Mouse (Mus musculus) liver, embryonic 11.5 days (tissue): ENCODE measurements at regions not wholly inside any gene's neighbourhood (a gene's known extent, or its start where the extent isn't known, plus 50 kb on each side); places are given as distances from the start of the nearest gene placed in this dataset.

ENCODE experiments used
- ATAC-seq: fragments of 200-750 bp; cut with Nextera tagmentation; replicated peaks from 2 replicates; pipeline ENCODE4 v1.8.0; 2017; ENCODE audit warnings: moderate number of reproducible peaks, mild to moderate bottlenecking, moderate TSS enrichment, moderate library complexity; ENCODE audit not compliant: low FRiP score
- DNase-seq: peaks from one replicate; pipeline ENCODE4 v3.0.0-alpha.2; 2017; ENCODE audit warnings: low spot score
- H3K27ac ChIP-seq: fragments of 300-500 bp; sonication (generic); 2 replicates; pipeline ENCODE4 v1.5.1; 2014; ENCODE audit warnings: mild to moderate bottlenecking, low read depth, low read length, control low read depth
- H3K27me3 ChIP-seq: fragments of 300-500 bp; sonication (generic); replicated peaks from 2 replicates; pipeline ENCODE4 v1.6.1; 2014; ENCODE audit warnings: low read length, mixed read lengths; ENCODE audit not compliant: control insufficient read depth, insufficient read depth
- H3K36me3 ChIP-seq: fragments of 300-500 bp; sonication (generic); 2 replicates; pipeline ENCODE4 v1.6.1; 2014; ENCODE audit warnings: mild to moderate bottlenecking, low read length, moderate library complexity, mixed read lengths; ENCODE audit not compliant: control insufficient read depth, insufficient read depth
- H3K4me1 ChIP-seq: fragments of 300-500 bp; sonication (generic); replicated peaks from 2 replicates; pipeline ENCODE4 v1.6.1; 2014; ENCODE audit warnings: low read length, mixed read lengths; ENCODE audit not compliant: control insufficient read depth, insufficient read depth
- H3K4me2 ChIP-seq: fragments of 300-500 bp; sonication (generic); 2 replicates; pipeline ENCODE4 v1.6.1; 2014; ENCODE audit warnings: mild to moderate bottlenecking, control low read depth, moderate library complexity
- H3K4me3 ChIP-seq: fragments of 300-500 bp; sonication (generic); 2 replicates; pipeline ENCODE4 v1.5.1; 2014; ENCODE audit warnings: low read depth, low read length, control low read depth
- H3K9ac ChIP-seq: fragments of 300-500 bp; sonication (generic); 2 replicates; pipeline ENCODE4 v1.6.1; 2014; ENCODE audit warnings: low read depth, low read length, control low read depth
- H3K9me3 ChIP-seq: fragments of 300-500 bp; sonication (generic); 2 replicates; pipeline ENCODE4 v1.6.1; 2016; ENCODE audit warnings: low read length, inconsistent platforms, mixed read lengths; ENCODE audit not compliant: control insufficient read depth
- WGBS: fragments of 180-500 bp; shearing (Covaris S2); extraction: QIAGEN DNeasy Blood & Tissue Kit; methylation state at CpG from one replicate; pipeline ENCODE4 v1.1.7; 2014; 5-methylcytosine and 5-hydroxymethylcytosine counted together

GRCm38 (mm10) chr7:136120930-136121329 is 404.8 kb upstream of the Mki67 start:
- no peak for DNase-seq
- H3K9ac ChIP-seq = no peak overlapping the region
- no peaks in the 10 kb centered on the region for H3K36me3 ChIP-seq
- no peaks in the 10 kb centered on the region for H3K9me3 ChIP-seq
- H3K27me3 ChIP-seq = no peaks in the 10 kb centered on the region
- no peak for ATAC-seq
- H3K27ac ChIP-seq = no peak overlapping the region
- 34% methylated on average over 7 of the region's 7 CpGs for WGBS
- H3K4me1 ChIP-seq = no peaks in the 10 kb centered on the region
- H3K4me2 ChIP-seq = no peak overlapping the region
- no peak overlapping the region for H3K4me3 ChIP-seq

GRCm38 (mm10) chr7:136121406-136121805 is 405.2 kb upstream of the Mki67 start:
- Histone ChIP-seq H3K9me3 (no peaks in the 10 kb centered on the region), H3K4me3 (no peak overlapping the region), H3K36me3 (no peaks in the 10 kb centered on the region), H3K4me2 (no peak overlapping the region), H3K27me3 (no peaks in the 10 kb centered on the region), H3K27ac (no peak overlapping the region), H3K4me1 (no peaks in the 10 kb centered on the region), H3K9ac (no peak overlapping the region)
- ATAC-seq (no peak), DNase-seq (no peak)
- 97% methylated on average over 1 of the region's 1 CpGs for WGBS

GRCm38 (mm10) chr7:136124786-136125185 is 408.6 kb upstream of the Mki67 start:
- DNase-seq (no peak), ATAC-seq (no peak)
- WGBS = 65% methylated on average over 2 of the region's 2 CpGs
- H3K9ac ChIP-seq = no peak overlapping the region
- H3K36me3 ChIP-seq = no peaks in the 10 kb centered on the region
- H3K27me3 ChIP-seq = no peaks in the 10 kb centered on the region
- H3K27ac ChIP-seq = no peak overlapping the region
- no peak overlapping the region for H3K4me3 ChIP-seq
- no peak overlapping the region for H3K4me2 ChIP-seq
- no peaks in the 10 kb centered on the region for H3K4me1 ChIP-seq
- H3K9me3 ChIP-seq = no peaks in the 10 kb centered on the region

- 88% methylated on average over 3 of the region's 3 CpGs for WGBS
- no peaks in the 10 kb centered on the region for H3K36me3 ChIP-seq
- DNase-seq = no peak
- no peak overlapping the region for H3K4me2 ChIP-seq
- no peaks in the 10 kb centered on the region for H3K9me3 ChIP-seq
- no peaks in the 10 kb centered on the region for H3K27me3 ChIP-seq
- H3K4me3 ChIP-seq = no peak overlapping the region
- H3K4me1 ChIP-seq = no peaks in the 10 kb centered on the region
- ATAC-seq = no peak
- no peak overlapping the region for H3K27ac ChIP-seq
- H3K9ac ChIP-seq = no peak overlapping the region
Measured at GRCm38 (mm10) chr7:136126393-136126792, 410.2 kb upstream of the Mki67 start.

GRCm38 (mm10) chr7:136127576-136127975 is 411.4 kb upstream of the Mki67 start:
- no peak overlapping the region for H3K4me3 ChIP-seq
- no peaks in the 10 kb centered on the region for H3K4me1 ChIP-seq
- no peak overlapping the region for H3K4me2 ChIP-seq
- H3K27ac ChIP-seq = no peak overlapping the region
- DNase-seq (no peak), ATAC-seq (no peak)
- 71% methylated on average over 2 of the region's 2 CpGs for WGBS
- no peak overlapping the region for H3K9ac ChIP-seq
- H3K9me3 ChIP-seq = no peaks in the 10 kb centered on the region
- H3K27me3 ChIP-seq = no peaks in the 10 kb centered on the region
- no peaks in the 10 kb centered on the region for H3K36me3 ChIP-seq

- H3K9ac ChIP-seq = no peak overlapping the region
- no peaks in the 10 kb centered on the region for H3K4me1 ChIP-seq
- no peaks in the 10 kb centered on the region for H3K27me3 ChIP-seq
- no peak overlapping the region for H3K4me2 ChIP-seq
- 46% methylated on average over 7 of the region's 7 CpGs for WGBS
- no peak overlapping the region for H3K4me3 ChIP-seq
- DNase-seq (no peak), ATAC-seq (no peak)
- H3K36me3 ChIP-seq = no peaks in the 10 kb centered on the region
- H3K27ac ChIP-seq = no peak overlapping the region
- no peaks in the 10 kb centered on the region for H3K9me3 ChIP-seq
Measured at GRCm38 (mm10) chr7:136129721-136130123, 413.6 kb upstream of the Mki67 start.

GRCm38 (mm10) chr7:136130666-136131239 is 414.6 kb upstream of the Mki67 start:
- H3K27ac ChIP-seq = no peak overlapping the region
- H3K9ac ChIP-seq = no peak overlapping the region
- H3K4me2 ChIP-seq = no peak overlapping the region
- no peaks in the 10 kb centered on the region for H3K4me1 ChIP-seq
- no peaks in the 10 kb centered on the region for H3K9me3 ChIP-seq
- no peaks in the 10 kb centered on the region for H3K27me3 ChIP-seq
- 58% methylated on average over 10 of the region's 10 CpGs for WGBS
- H3K4me3 ChIP-seq = no peak overlapping the region
- ATAC-seq = no peak
- H3K36me3 ChIP-seq = no peaks in the 10 kb centered on the region
- no peak for DNase-seq

GRCm38 (mm10) chr7:136132976-136133375 is 416.8 kb upstream of the Mki67 start:
- 75% methylated on average over 2 of the region's 2 CpGs for WGBS
- no peaks in the 10 kb centered on the region for H3K9me3 ChIP-seq

GRCm38 (mm10) chr7:136136666-136137065 is 420.5 kb upstream of the Mki67 start:
- Histone ChIP-seq H3K9ac (no peak overlapping the region), H3K9me3 (no peaks in the 10 kb centered on the region), H3K4me1 (no peaks in the 10 kb centered on the region), H3K4me2 (no peak overlapping the region), H3K27me3 (no peaks in the 10 kb centered on the region; the same call in 1 of the 2 replicates), H3K4me3 (no peak overlapping the region), H3K27ac (no peak overlapping the region), H3K36me3 (no peaks in the 10 kb centered on the region)
- 67% methylated on average over 1 of the region's 1 CpGs for WGBS
- ATAC-seq (no peak), DNase-seq (no peak)

More at GRCm38 (mm10) chr7:136132976-136133375, 416.8 kb upstream of the Mki67 start:
- Histone ChIP-seq H3K9ac (no peak overlapping the region), H3K27ac (no peak overlapping the region), H3K4me1 (no peaks in the 10 kb centered on the region), H3K4me3 (no peak overlapping the region), H3K27me3 (no peaks in the 10 kb centered on the region), H3K4me2 (no peak overlapping the region), H3K36me3 (no peaks in the 10 kb centered on the region)
- ATAC-seq (no peak), DNase-seq (no peak)
